Mouse (Mus musculus): Measurements from ENCODE around the gene Olfr1413. TPM values are rescaled to one million over a fixed set of nuclear protein-coding genes. Genes with fewer than 3 reads are reported as not detected.

Gene Olfr1413
- polyA plus RNA-seq (2015; fragmentation: Nextera tagmentation; extraction: Ambion mirVana), result not detected in 2 replicates

DNA sequence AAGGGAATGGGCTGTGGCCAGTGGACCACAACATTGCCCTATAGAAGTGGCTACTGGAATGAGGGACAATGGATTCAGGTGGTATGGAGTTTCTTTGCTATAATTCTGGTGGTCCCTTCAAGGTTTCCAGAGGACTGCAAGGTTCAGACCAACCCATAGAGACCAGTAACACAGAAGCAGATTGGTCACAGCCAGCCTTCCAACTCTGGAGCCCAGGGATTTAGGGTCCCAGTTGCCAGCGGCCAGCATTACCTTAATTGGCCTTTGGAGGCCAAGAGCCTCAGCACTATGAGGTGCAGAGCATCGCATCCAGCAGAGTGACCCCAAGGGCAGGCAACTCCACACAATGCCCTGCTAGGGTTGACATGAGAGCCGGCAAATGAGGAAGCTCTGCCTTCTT lies at the start of gene Olfr1413:
Gene Olfr1413 (plus strand): TSS at position 301 of the 400 bp plus-strand sequence.

GRCm38 (mm10) chr1:92585479-92585878 lies 14.4 kb downstream of the Olfr1413 start, which contains the start of gene Olfr1412:
TSS of gene Olfr1412 (plus strand) at chr1:92585779.

DNA sequence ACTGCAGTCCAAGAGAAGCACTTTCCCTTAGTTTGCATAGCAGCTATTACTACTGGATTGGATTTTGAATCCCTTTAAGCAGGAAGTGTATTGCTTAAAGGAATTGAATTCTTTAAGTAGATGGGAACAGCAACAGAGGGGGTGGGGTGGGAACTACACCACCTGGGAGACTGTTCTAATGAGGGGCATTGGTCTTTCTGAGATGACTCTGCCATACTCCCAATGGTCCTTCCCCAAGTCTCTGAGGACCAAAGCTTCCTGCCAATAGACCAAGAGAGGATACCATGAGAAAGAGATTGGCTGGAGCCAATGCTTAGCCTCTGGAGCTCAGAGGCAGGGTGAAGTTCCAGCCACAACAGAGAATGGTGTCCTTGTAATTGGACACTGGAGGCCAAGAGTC lies 23.0 kb downstream of the Olfr1413 start, which contains the start of gene Olfr1411:
Gene Olfr1411 (plus strand): TSS at position 301 of the 400 bp plus-strand sequence.

GRCm38 (mm10) chr1:92605482-92605881 lies 34.4 kb downstream of the Olfr1413 start, which contains the start of gene Olfr1410:
TSS of gene Olfr1410 (plus strand) at chr1:92605782.

DNA sequence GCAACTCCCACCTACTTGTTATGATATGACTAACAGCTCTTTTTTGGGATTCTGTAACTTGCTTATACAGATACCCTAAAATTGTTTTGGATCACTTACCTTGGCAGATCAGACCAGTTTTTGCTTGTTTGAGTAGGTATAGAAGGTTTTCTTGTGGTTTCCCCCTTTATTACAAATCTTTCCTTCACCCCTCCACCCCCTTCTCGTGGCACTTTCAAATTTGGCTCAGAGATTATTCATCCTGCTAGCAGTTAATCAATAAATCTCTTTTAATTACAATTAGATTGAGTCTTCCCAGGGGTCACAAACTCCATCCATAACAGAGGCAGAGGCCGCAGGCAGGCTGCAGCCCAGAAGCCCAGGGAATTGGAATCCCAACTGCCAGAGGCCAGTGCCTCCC lies 46.4 kb downstream of the Olfr1413 start, which contains the start of gene Olfr12:
Gene Olfr12 (plus strand): TSS at position 301 of the 400 bp plus-strand sequence.

Other genes with a start within 250 kb of the Olfr1413 start
- 190 and 197 TPM in 2 replicates for gene Ndufa10, start 97.5 kb upstream of the Olfr1413 start, polyA plus RNA-seq (2015; fragmentation: Nextera tagmentation; extraction: Ambion mirVana)
- gene Olfr1416, start 86.2 kb upstream of the Olfr1413 start, polyA plus RNA-seq (2015; fragmentation: Nextera tagmentation; extraction: Ambion mirVana), result not detected in 2 replicates
- not detected in 2 replicates for gene Olfr1415, start 75.2 kb upstream of the Olfr1413 start, polyA plus RNA-seq (2015; fragmentation: Nextera tagmentation; extraction: Ambion mirVana)
- gene Olfr1414, start 52.7 kb upstream of the Olfr1413 start, polyA plus RNA-seq (2015; fragmentation: Nextera tagmentation; extraction: Ambion mirVana), result not detected in 2 replicates
- gene Olfr1412, start 14.5 kb downstream of the Olfr1413 start, polyA plus RNA-seq (2015; fragmentation: Nextera tagmentation; extraction: Ambion mirVana), result not detected in 2 replicates
- not detected in 2 replicates for gene Olfr1411, start 23.1 kb downstream of the Olfr1413 start, polyA plus RNA-seq (2015; fragmentation: Nextera tagmentation; extraction: Ambion mirVana)
- gene Olfr1410, start 34.5 kb downstream of the Olfr1413 start, polyA plus RNA-seq (2015; fragmentation: Nextera tagmentation; extraction: Ambion mirVana), result not detected in 2 replicates
- not detected in 2 replicates for gene Olfr12, start 46.5 kb downstream of the Olfr1413 start, polyA plus RNA-seq (2015; fragmentation: Nextera tagmentation; extraction: Ambion mirVana)
- gene Cops9, start 70.7 kb downstream of the Olfr1413 start, polyA plus RNA-seq (2015; fragmentation: Nextera tagmentation; extraction: Ambion mirVana), result 387 and 417 TPM in 2 replicates
- gene Otos, start 77.5 kb downstream of the Olfr1413 start, polyA plus RNA-seq (2015; fragmentation: Nextera tagmentation; extraction: Ambion mirVana), result not detected in 2 replicates